Mouse (Mus musculus) gastrocnemius, postnatal 14 days (tissue): ENCODE measurements at regions not wholly inside any gene's neighbourhood (a gene's known extent, or its start where the extent isn't known, plus 50 kb on each side); places are given as distances from the start of the nearest gene placed in this dataset.

ENCODE experiments used
- DNase-seq: peaks from one replicate; pipeline ENCODE4 v3.0.0; 2021; ENCODE audit warnings: mixed read lengths
- intact Hi-C: fragments of 180-260 bp; cut with DNase I; formaldehyde crosslinking; loops from one replicate; pipeline ENCODE4 v1.15.1; 2025; ENCODE audit warnings: low total_unique reads

- intact Hi-C loops: no loop called here
- DNase-seq: peak; percentile 31
Observed at GRCm38 (mm10) chr14:25141933-25142332, 317.1 kb upstream of the Zmiz1 start.

- intact Hi-C loops: no loop called here
- no peak for DNase-seq
Observed at GRCm38 (mm10) chr14:25143051-25143450, 315.9 kb upstream of the Zmiz1 start.

GRCm38 (mm10) chr14:25147731-25148130 lies 311.3 kb upstream of the Zmiz1 start:
- DNase-seq: no peak
- intact Hi-C loops: no loop called here

- intact Hi-C loops: no loop called here
- no peak for DNase-seq
Observed at GRCm38 (mm10) chr14:25150968-25151367, 308.0 kb upstream of the Zmiz1 start.

GRCm38 (mm10) chr14:25151485-25151884 lies 307.5 kb upstream of the Zmiz1 start:
- no peak for DNase-seq
- intact Hi-C loops: no loop called here

GRCm38 (mm10) chr14:25153573-25153972 lies 305.4 kb upstream of the Zmiz1 start:
- no peak for DNase-seq
- intact Hi-C loops: no loop called here

- no peak for DNase-seq
- intact Hi-C loops: no loop called here
Observed at GRCm38 (mm10) chr14:25154180-25154579, 304.8 kb upstream of the Zmiz1 start.

- intact Hi-C loops: no loop called here
Observed at GRCm38 (mm10) chr14:25155008-25155783, 303.8 kb upstream of the Zmiz1 start.

GRCm38 (mm10) chr14:25156171-25156570 lies 302.8 kb upstream of the Zmiz1 start:
- no peak for DNase-seq

More at GRCm38 (mm10) chr14:25155008-25155783, 303.8 kb upstream of the Zmiz1 start:
- no peak for DNase-seq

GRCm38 (mm10) chr14:25161684-25162321 lies 297.2 kb upstream of the Zmiz1 start:
- no peak for DNase-seq
- intact Hi-C loops: no loop called here

More at GRCm38 (mm10) chr14:25156171-25156570, 302.8 kb upstream of the Zmiz1 start:
- intact Hi-C loops: no loop called here

- no peak for DNase-seq
- intact Hi-C loops: no loop called here
Observed at GRCm38 (mm10) chr14:25166217-25166616, 292.8 kb upstream of the Zmiz1 start.

- intact Hi-C loops: no loop called here
- DNase-seq: no peak
Observed at GRCm38 (mm10) chr14:25167604-25168003, 291.4 kb upstream of the Zmiz1 start.

- intact Hi-C loops: no loop called here
- DNase-seq: no peak
Observed at GRCm38 (mm10) chr14:25168310-25168709, 290.7 kb upstream of the Zmiz1 start.

GRCm38 (mm10) chr14:25173281-25173680 lies 285.7 kb upstream of the Zmiz1 start:
- intact Hi-C loops: no loop called here
- no peak for DNase-seq

GRCm38 (mm10) chr14:25173873-25174272 lies 285.1 kb upstream of the Zmiz1 start:
- DNase-seq: no peak
- intact Hi-C loops: no loop called here

- intact Hi-C loops: no loop called here
- no peak for DNase-seq
Observed at GRCm38 (mm10) chr14:25174402-25174801, 284.6 kb upstream of the Zmiz1 start.

GRCm38 (mm10) chr14:25176206-25176605 lies 282.8 kb upstream of the Zmiz1 start:
- no peak for DNase-seq
- intact Hi-C loops: no loop called here

- intact Hi-C loops: loop anchor here (10.0 kb wide), 1 partner anchor 65 kb away; no protein-coding TSS in a partner anchor
- no peak for DNase-seq
Observed at GRCm38 (mm10) chr14:25180126-25180525, 278.9 kb upstream of the Zmiz1 start.

GRCm38 (mm10) chr14:25181406-25181805 lies 277.6 kb upstream of the Zmiz1 start:
- intact Hi-C loops: loop anchor here (10.0 kb wide), 1 partner anchor 63 kb away; no protein-coding TSS in a partner anchor
- DNase-seq: no peak

- intact Hi-C loops: loop anchor here (10.0 kb wide), 1 partner anchor 61 kb away; no protein-coding TSS in a partner anchor
- DNase-seq: no peak
Observed at GRCm38 (mm10) chr14:25184042-25184441, 274.9 kb upstream of the Zmiz1 start.

- intact Hi-C loops: loop anchor here (10.0 kb wide), 1 partner anchor 60 kb away; no protein-coding TSS in a partner anchor
- no peak for DNase-seq
Observed at GRCm38 (mm10) chr14:25184875-25185274, 274.1 kb upstream of the Zmiz1 start.
